Mouse (Mus musculus) testis, postnatal 14 days (tissue): ENCODE data around the gene Edn1.

Experiments used
- DNase-seq: peaks from one replicate; pipeline ENCODE4 v3.0.0; 2021; ENCODE audit warnings: low spot score

The Edn1 gene

GRCm38 (mm10) chr13:42317808-42318207 lies 16.5 kb downstream of the Edn1 start:
- no peak for DNase-seq

- no peak for DNase-seq
These were observed 27.3 kb downstream of the Edn1 start for GRCm38 (mm10) chr13:42328576-42328975.

GRCm38 (mm10) chr13:42331104-42331503 lies 29.8 kb downstream of the Edn1 start:
- DNase-seq: no peak

- no peak for DNase-seq
These were observed 33.7 kb downstream of the Edn1 start for GRCm38 (mm10) chr13:42334981-42335380.

- no peak for DNase-seq
These were observed 35.1 kb downstream of the Edn1 start for GRCm38 (mm10) chr13:42336414-42336813.

GRCm38 (mm10) chr13:42337072-42337471 lies 35.8 kb downstream of the Edn1 start:
- DNase-seq: no peak

- no peak for DNase-seq
These were observed 38.2 kb downstream of the Edn1 start for GRCm38 (mm10) chr13:42339466-42339865.

- DNase-seq: no peak
These were observed 40.7 kb downstream of the Edn1 start for GRCm38 (mm10) chr13:42341871-42342532.

GRCm38 (mm10) chr13:42345439-42345838 lies 44.2 kb downstream of the Edn1 start:
- DNase-seq: no peak

GRCm38 (mm10) chr13:42346414-42346813 lies 45.1 kb downstream of the Edn1 start:
- no peak for DNase-seq

- DNase-seq: no peak
These were observed 50.4 kb downstream of the Edn1 start for GRCm38 (mm10) chr13:42351675-42352074.
